Mouse (Mus musculus): Measurements from ENCODE around the gene Gm32687. TPM values are rescaled to one million over a fixed set of nuclear protein-coding genes. Genes with fewer than 3 reads are reported as not detected.
"Not testable (repeated sequence)": the region's sequence is repeated elsewhere in the genome, so short reads cannot be mapped to it uniquely, and the experiment has no call there.

Gm32687 gene
- 3.6 TPM in 1 of 2 replicates, not detected in the other for polyA plus RNA-seq (2011; ENCODE audit: insufficient read depth, insufficient read length, low read depth, missing spikeins)

DNA sequence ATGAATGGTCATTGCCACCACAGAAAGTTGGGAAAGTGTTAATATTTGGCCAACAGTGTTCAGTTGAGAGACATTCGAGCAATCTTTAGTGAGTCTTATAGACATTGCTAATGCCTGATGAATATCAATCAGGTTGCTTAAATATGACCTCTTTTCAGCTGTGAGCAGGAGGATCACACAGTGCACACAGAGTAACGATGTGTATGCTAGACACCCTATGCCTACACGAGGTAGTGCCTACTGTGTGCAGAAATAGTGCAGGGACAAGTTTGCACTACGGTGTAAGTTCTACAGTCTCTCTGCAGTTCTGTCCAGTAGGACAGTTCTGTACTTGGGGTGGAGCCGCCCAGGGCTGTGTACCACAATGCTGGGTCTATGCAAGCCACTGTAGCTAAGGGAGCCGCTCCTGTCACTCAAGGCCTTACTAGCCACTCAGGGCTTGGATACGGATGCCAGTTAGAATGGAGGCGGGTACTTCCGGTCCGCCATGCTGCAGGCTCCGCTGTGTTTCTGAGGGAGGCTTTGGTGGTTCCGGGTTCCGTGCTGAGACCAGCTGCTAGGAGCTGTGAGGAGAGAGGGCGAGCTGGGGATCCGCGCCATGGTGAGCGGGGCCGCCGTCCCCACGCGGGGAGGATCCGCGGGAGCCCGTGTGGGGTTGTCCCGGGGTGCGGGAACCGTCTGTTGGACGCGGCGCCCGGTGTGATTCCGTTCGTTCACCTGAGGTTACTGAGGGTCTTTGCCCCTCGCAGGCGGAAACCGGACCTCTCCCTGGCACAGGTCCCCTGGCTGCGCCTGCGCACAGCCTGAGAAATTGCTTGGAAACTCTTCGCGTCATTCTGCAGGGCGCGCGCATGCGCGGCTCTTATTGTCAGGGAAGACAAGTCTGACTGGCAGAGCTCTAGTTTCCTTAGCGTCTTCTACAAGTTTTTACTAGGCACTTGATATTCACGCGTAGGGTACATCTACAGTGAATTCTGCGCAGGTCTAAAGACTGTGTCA lies at the start of gene Gm32687:
Gene Gm32687, plus strand, starts transcription at position 526 of the 999 bp plus-strand sequence.
- not testable (repeated sequence) for H3K4me1 ChIP-seq (ENCODE audit: control insufficient read depth, insufficient read depth, low read length); H3K27me3 ChIP-seq (ENCODE audit: control insufficient read depth, insufficient read depth, low read length, poor library complexity, severe bottlenecking); H3K27ac ChIP-seq (ENCODE audit: insufficient read depth, low read length); H3K36me3 ChIP-seq (ENCODE audit: control insufficient read depth, insufficient read depth, low read length, poor library complexity, severe bottlenecking); H3K9ac ChIP-seq (ENCODE audit: low read depth, poor library complexity, severe bottlenecking); H3K9me3 ChIP-seq (replicated peaks; ENCODE audit: control insufficient read depth, insufficient read depth, low read length, poor library complexity, severe bottlenecking)
- peak within 1 kb of the TSS; percentile 42 for H3K4me3 ChIP-seq (ENCODE audit: low read depth, low read length)

DNA sequence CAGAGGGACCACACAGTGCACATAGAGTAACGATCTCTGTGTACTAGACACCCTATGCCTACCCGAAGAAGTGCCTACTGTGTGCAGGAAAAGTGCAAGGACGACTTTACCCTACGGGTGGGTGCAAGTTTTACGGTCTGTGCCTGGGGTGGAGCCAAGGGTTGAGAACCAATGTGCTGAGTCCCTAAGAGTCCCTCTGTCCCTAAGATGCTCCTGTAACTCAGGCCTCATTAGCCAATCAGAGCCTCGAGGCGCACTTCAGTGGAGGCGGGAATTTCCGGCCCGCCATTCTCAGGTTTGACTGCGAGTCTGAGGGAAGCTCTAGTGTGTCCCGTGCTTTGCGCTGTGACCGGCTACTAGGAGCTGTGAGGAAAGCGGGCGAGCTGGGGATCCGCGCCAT lies 17.5 kb upstream of the Gm32687 start:
- not testable (repeated sequence) for H3K9ac ChIP-seq (ENCODE audit: low read depth, poor library complexity, severe bottlenecking); H3K27me3 ChIP-seq (ENCODE audit: control insufficient read depth, insufficient read depth, low read length, poor library complexity, severe bottlenecking); H3K4me3 ChIP-seq (ENCODE audit: low read depth, low read length); H3K9me3 ChIP-seq (replicated peaks; ENCODE audit: control insufficient read depth, insufficient read depth, low read length, poor library complexity, severe bottlenecking); H3K4me1 ChIP-seq (ENCODE audit: control insufficient read depth, insufficient read depth, low read length); H3K36me3 ChIP-seq (ENCODE audit: control insufficient read depth, insufficient read depth, low read length, poor library complexity, severe bottlenecking); H3K27ac ChIP-seq (ENCODE audit: insufficient read depth, low read length)

DNA sequence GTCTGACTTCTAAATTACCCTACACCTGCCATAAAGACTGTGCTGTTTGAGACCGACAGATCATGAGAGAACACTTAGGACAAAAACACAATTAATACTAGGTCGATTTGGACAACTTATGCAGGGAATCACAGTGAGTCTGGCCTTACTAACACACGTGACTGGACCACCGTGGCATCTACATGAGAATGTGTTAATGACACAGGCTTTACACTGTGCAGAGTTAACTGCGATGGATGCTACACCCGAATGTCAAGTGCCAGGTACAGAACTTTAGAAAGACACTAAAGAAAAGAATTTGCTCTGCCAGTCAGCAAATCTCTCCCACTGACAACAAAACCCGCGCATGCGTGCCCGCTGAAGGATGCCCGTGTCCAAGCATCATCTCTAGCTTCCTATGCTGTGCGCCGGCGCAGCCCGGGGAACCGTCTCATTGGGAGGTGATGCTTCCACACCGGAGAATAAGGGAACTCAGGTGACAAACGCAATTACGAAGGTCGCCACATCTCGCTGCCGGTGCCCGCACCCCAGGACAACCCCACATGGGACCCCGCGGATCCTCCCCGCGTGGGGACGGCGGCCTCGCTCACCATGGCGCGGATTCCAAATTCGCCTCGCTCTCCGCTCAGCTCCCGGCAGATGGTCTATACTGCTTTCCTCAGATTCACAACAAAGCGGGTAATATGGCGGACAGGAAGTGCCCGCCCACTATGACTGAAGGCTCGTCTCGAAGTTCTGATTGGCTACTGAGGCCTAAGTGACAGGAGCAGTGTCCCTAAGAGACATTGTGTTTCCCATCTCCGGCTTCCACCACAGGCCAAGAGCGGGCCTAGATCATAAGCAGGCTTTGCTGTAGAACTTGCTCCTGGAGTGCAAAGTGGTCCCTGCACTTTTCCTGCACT lies 66.4 kb downstream of the Gm32687 start, which contains the start of gene Zfp781:
Gene Zfp781, minus strand, starts transcription at position 639 of the 902 bp plus-strand sequence.
- H3K27ac ChIP-seq (ENCODE audit: insufficient read depth, low read length); H3K4me1 ChIP-seq (ENCODE audit: control insufficient read depth, insufficient read depth, low read length); H3K4me3 ChIP-seq (ENCODE audit: low read depth, low read length); H3K36me3 ChIP-seq (ENCODE audit: control insufficient read depth, insufficient read depth, low read length, poor library complexity, severe bottlenecking); H3K9ac ChIP-seq (ENCODE audit: low read depth, poor library complexity, severe bottlenecking); H3K9me3 ChIP-seq (replicated peaks; ENCODE audit: control insufficient read depth, insufficient read depth, low read length, poor library complexity, severe bottlenecking); H3K27me3 ChIP-seq (ENCODE audit: control insufficient read depth, insufficient read depth, low read length, poor library complexity, severe bottlenecking): not testable (repeated sequence)

Other genes starting within 250 kb of the Gm32687 start
- 15.0 and 16.6 TPM in 2 replicates for gene Sirt6, start 236.1 kb upstream of the Gm32687 start, polyA plus RNA-seq (2011; ENCODE audit: insufficient read depth, insufficient read length, low read depth, missing spikeins)
- 14.2 and 16.1 TPM in 2 replicates for gene Ankrd24, start 235.4 kb upstream of the Gm32687 start, polyA plus RNA-seq (2011; ENCODE audit: insufficient read depth, insufficient read length, low read depth, missing spikeins)
- 5.6 and 7.4 TPM in 2 replicates for gene Gm10778, start 214.9 kb upstream of the Gm32687 start, polyA plus RNA-seq (2011; ENCODE audit: insufficient read depth, insufficient read length, low read depth, missing spikeins)
- gene Zfp433, start 159.1 kb upstream of the Gm32687 start, polyA plus RNA-seq (2011; ENCODE audit: insufficient read depth, insufficient read length, low read depth, missing spikeins): 14.0 and 17.8 TPM in 2 replicates
- 8.8 and 10.0 TPM in 2 replicates for gene Gm3055, start 92.8 kb upstream of the Gm32687 start, polyA plus RNA-seq (2011; ENCODE audit: insufficient read depth, insufficient read length, low read depth, missing spikeins)
- gene Gm4767, start 51.7 kb upstream of the Gm32687 start, polyA plus RNA-seq (2011; ENCODE audit: insufficient read depth, insufficient read length, low read depth, missing spikeins): 3.2 and 5.7 TPM in 2 replicates
- 1.7 and 3.4 TPM in 2 replicates for gene Zfp781, start 66.5 kb downstream of the Gm32687 start, polyA plus RNA-seq (2011; ENCODE audit: insufficient read depth, insufficient read length, low read depth, missing spikeins)
- gene Zfp873, start 184.2 kb downstream of the Gm32687 start, polyA plus RNA-seq (2011; ENCODE audit: insufficient read depth, insufficient read length, low read depth, missing spikeins): 6.3 and 7.9 TPM in 2 replicates
- gene BC024063, start 219.4 kb downstream of the Gm32687 start, polyA plus RNA-seq (2011; ENCODE audit: insufficient read depth, insufficient read length, low read depth, missing spikeins): 5.0 and 5.5 TPM in 2 replicates

Data from ES-Bruce4 (cell line).